Mouse (Mus musculus) MEL (cell line): ENCODE measurements at regions not wholly inside any gene's neighbourhood (a gene's known extent, or its start where the extent isn't known, plus 50 kb on each side); places are given as distances from the start of the nearest gene placed in this dataset.

Experiments
- CHD2 ChIP-seq: IDR thresholded peaks from 2 replicates; pipeline ENCODE4 v1.6.1; 2011; ENCODE audit warnings: low read length, improper control_type of control experiment
- CTCF ChIP-seq, 3 experiments: IDR thresholded peaks in 2 of 3; conservative IDR thresholded peaks in 1 of 3; 2 replicates each; pipeline ENCODE4 v1.5.1; 2011 to 2012; ENCODE audit warnings: low read length in 3 of 3, low read depth in 2 of 3, mild to moderate bottlenecking in 2 of 3, improper control_type of control experiment in 1 of 3, inconsistent platforms in 1 of 3, mixed read lengths in 1 of 3, moderate library complexity in 1 of 3; ENCODE audit not compliant: control insufficient read depth in 1 of 3, insufficient read depth in 1 of 3, poor library complexity in 1 of 3, severe bottlenecking in 1 of 3
- E2F4 ChIP-seq: IDR thresholded peaks from 2 replicates; pipeline ENCODE4 v1.6.1; 2011; ENCODE audit warnings: low read depth, low read length, improper control_type of control experiment, borderline replicate concordance
- JUND ChIP-seq: IDR thresholded peaks from 2 replicates; pipeline ENCODE4 v1.6.1; 2011; ENCODE audit warnings: low read depth, mild to moderate bottlenecking, improper control_type of control experiment, low read length
- MAZ ChIP-seq: IDR thresholded peaks from 2 replicates; pipeline ENCODE4 v1.6.1; 2012; ENCODE audit warnings: low read depth, mild to moderate bottlenecking, inconsistent platforms, low read length, improper control_type of control experiment
- POLR2AphosphoS2 ChIP-seq: IDR thresholded peaks from 2 replicates; pipeline ENCODE4 v1.6.1; 2011; ENCODE audit warnings: low read length, improper control_type of control experiment

- TF ChIP-seq E2F4 (no peak), CTCF (IDR thresholded peaks at IDR 0.05 in 2 of 3, conservative IDR thresholded peaks at IDR 0.05 in 1 of 3; ENCODE audit: control insufficient read depth in 1 of 3, insufficient read depth in 1 of 3, low read depth in 2 of 3, low read length in 3 of 3, poor library complexity in 1 of 3, severe bottlenecking in 1 of 3) (no peak), MAZ (no peak), POLR2AphosphoS2 (no peak), JUND (no peak), CHD2 (no peak)
Observed at GRCm38 (mm10) chr2:166257666-166258065, 102.2 kb upstream of the Sulf2 start.
